Comparison of ENCODE assay signal across 17 mouse cellular contexts in genomic region chr2:34792543-34792942, GRCm38 (mm10). TPM values are rescaled to one million over a fixed set of nuclear protein-coding genes. Genes with fewer than 3 reads are reported as not detected.
DNase-seq lines count a peak whose midpoint lies in the region; ATAC-seq and TF ChIP-seq lines count a peak whose summit lies in the region.
"Not testable (repeated sequence)": the region's sequence is repeated elsewhere in the genome, so short reads cannot be mapped to it uniquely, and the experiment has no call there.
"Had no signal": no experiment of that assay in that cellular context is flagged by ENCODE, and none has a peak within 500 bp of the region (broad histone marks: within the 10 kb centered on the region; RNA-seq: fewer than 3 reads in every experiment).

No protein-coding gene starts in this region.

- not testable (repeated sequence) for H3K36me3 ChIP-seq in ES-E14 (ENCODE audit: control insufficient read depth, insufficient read depth, low read length, poor library complexity, severe bottlenecking); hindbrain, postnatal 0 days (ENCODE audit: insufficient read depth, low read length); liver, embryonic 14.5 days (replicated peaks; ENCODE audit: control insufficient read depth, insufficient read depth, low read depth); lung, postnatal 0 days (ENCODE audit: insufficient read depth, low read length)
- H3K36me3 ChIP-seq in forebrain, postnatal 0 days (ENCODE audit: insufficient read depth) = peaks cover 14% of the 10 kb centered on the region

- not testable (repeated sequence) for H3K27ac ChIP-seq in ES-E14 (ENCODE audit: insufficient read depth, low read depth, low read length, poor library complexity, severe bottlenecking); forebrain, postnatal 0 days (ENCODE audit: low read depth, low read length); hindbrain, postnatal 0 days; layer of hippocampus, adult 2 months; liver, embryonic 14.5 days; lung, postnatal 0 days (ENCODE audit: low read length)

- H3K4me2 ChIP-seq in forebrain, postnatal 0 days (ENCODE audit: low read depth); hindbrain, postnatal 0 days (ENCODE audit: low read depth, low read length); liver, embryonic 14.5 days (ENCODE audit: low read depth); lung, postnatal 0 days (replicated peaks; ENCODE audit: low read depth, low read length): not testable (repeated sequence)

- H3K4me3 ChIP-seq in ES-E14 (ENCODE audit: insufficient read depth in 1 of 2, low read depth in 1 of 2, low read length in 2 of 2, poor library complexity in 1 of 2, severe bottlenecking in 1 of 2); forebrain, postnatal 0 days (ENCODE audit: low read depth, low read length); hindbrain, postnatal 0 days (ENCODE audit: low read length); layer of hippocampus, adult 2 months; liver, embryonic 14.5 days (ENCODE audit: insufficient read depth in 1 of 2, low read depth in 2 of 2, low read length in 2 of 2); lung, postnatal 0 days (ENCODE audit: low read depth, low read length): not testable (repeated sequence)

- not testable (repeated sequence) for H3K9me3 ChIP-seq in ES-E14 (ENCODE audit: control insufficient read depth, insufficient read depth, low read depth, low read length); forebrain, postnatal 0 days (ENCODE audit: low read length); hindbrain, postnatal 0 days (ENCODE audit: low read length); liver, embryonic 14.5 days (ENCODE audit: control insufficient read depth, low read length); lung, postnatal 0 days (ENCODE audit: low read length)

- H3K9ac ChIP-seq in ES-E14 (ENCODE audit: insufficient read depth, low read depth, low read length, poor library complexity, severe bottlenecking); forebrain, postnatal 0 days; hindbrain, postnatal 0 days (replicated peaks; ENCODE audit: low read length); liver, embryonic 14.5 days (replicated peaks); lung, postnatal 0 days (replicated peaks; ENCODE audit: low read depth): not testable (repeated sequence)

- TF ChIP-seq CTCF in forebrain, postnatal 0 days (IDR thresholded peaks at IDR 0.05; ENCODE audit: low read depth) = 0 out of 2 replicates have a peak, but pooled peaks have one; percentile 2
- 0 out of 2 replicates have a peak, but pooled peaks have one; percentile 14 for TF ChIP-seq CTCF in hindbrain, postnatal 0 days (IDR thresholded peaks at IDR 0.05; ENCODE audit: low read depth)
- peak; percentile 49 for TF ChIP-seq CTCF in layer of hippocampus, adult 2 months (conservative IDR thresholded peaks at IDR 0.05)
- peak; percentile 25; the same call in 1 of the 2 replicates for TF ChIP-seq CTCF in liver, embryonic 14.5 days (IDR thresholded peaks at IDR 0.05; ENCODE audit: low read depth)
- peak; percentile 15; the same call in 1 of the 2 replicates for TF ChIP-seq CTCF in lung, postnatal 0 days (IDR thresholded peaks at IDR 0.05)

- WGBS in forebrain, postnatal 0 days = 96% methylated on average over 2 of the region's 2 CpGs
- WGBS in hindbrain, postnatal 0 days = 89% methylated on average over 2 of the region's 2 CpGs
- 76% methylated on average over 2 of the region's 2 CpGs for WGBS in liver, embryonic 14.5 days (ENCODE audit: insufficient replicate concordance)
- WGBS in lung, postnatal 0 days = 75% methylated on average over 2 of the region's 2 CpGs

- not testable (repeated sequence) for H3K27me3 ChIP-seq in forebrain, postnatal 0 days (ENCODE audit: insufficient read depth, low read length); hindbrain, postnatal 0 days (ENCODE audit: insufficient read depth, low read length); liver, embryonic 14.5 days (ENCODE audit: control insufficient read depth, insufficient read depth, low read length); lung, postnatal 0 days (replicated peaks; ENCODE audit: insufficient read depth, low read length)

- not testable (repeated sequence) for H3K4me1 ChIP-seq in ES-E14 (ENCODE audit: control insufficient read depth in 2 of 2, insufficient read depth in 2 of 2, low read length in 2 of 2, poor library complexity in 1 of 2); forebrain, postnatal 0 days (ENCODE audit: insufficient read depth); hindbrain, postnatal 0 days (ENCODE audit: insufficient read depth, low read length); liver, embryonic 14.5 days (replicated peaks; ENCODE audit: control insufficient read depth in 2 of 2, insufficient read depth in 2 of 2, low read length in 1 of 2); lung, postnatal 0 days (ENCODE audit: insufficient read depth, low read depth, low read length)

- not testable (repeated sequence) for DNase-seq in ES-E14 (ENCODE audit: low read depth, low spot score); forebrain, postnatal 0 days; hindbrain, postnatal 0 days (ENCODE audit: low spot score); layer of hippocampus, adult 2 months (ENCODE audit: low spot score in 2 of 2); liver, embryonic 14.5 days (ENCODE audit: low read depth in 3 of 3, low spot score in 3 of 3); lung, postnatal 0 days (ENCODE audit: low spot score)

- in situ Hi-C loops in ES-E14 (cut with MboI; ENCODE audit: low sequenced_read_pairs in 2 of 2, unreplicated experiment in 2 of 2) = not testable (repeated sequence)

- not testable (repeated sequence) for ATAC-seq in forebrain, postnatal 0 days; hindbrain, postnatal 0 days; liver, embryonic 14.5 days (ENCODE audit: insufficient read depth); lung, postnatal 0 days

- not testable (repeated sequence) for TF ChIP-seq EP300 in liver, embryonic 14.5 days (IDR thresholded peaks at IDR 0.05; ENCODE audit: low read depth); lung, postnatal 0 days (IDR thresholded peaks at IDR 0.05)

RNA-seq across cellular contexts. Expression of gene Rabepk, which starts 7.2 kb away (rescaled TPM):
- 32.7 and 34.7 TPM in 2 replicates for total RNA-seq in ES-E14 (2012; rRNA removed)
- total RNA-seq in forebrain, postnatal 0 days (2014; rRNA removed) = 15.6 and 19.4 TPM in 2 replicates
- 26.1 and 27.3 TPM in 2 replicates for polyA plus RNA-seq in forebrain, postnatal 0 days (2015; fragmentation: Nextera tagmentation; extraction: Ambion mirVana)
- 15.8 and 19.0 TPM in 2 replicates for total RNA-seq in hindbrain, postnatal 0 days (2014; rRNA removed)
- 28.2 and 28.8 TPM in 2 replicates for polyA plus RNA-seq in hindbrain, postnatal 0 days (2015; fragmentation: Nextera tagmentation; extraction: Ambion mirVana)
- 10 to 100 TPM; 27.8 to 33.7 TPM for total RNA-seq in layer of hippocampus, adult 2 months (2021)
- polyA plus RNA-seq in liver, embryonic 14.5 days (2012; rRNA removed) = 12.3 and 15.3 TPM in 2 replicates
- polyA plus RNA-seq in liver, embryonic 14.5 days (2014; fragmentation: Nextera tagmentation; extraction: Ambion mirVana) = 25.5 and 25.6 TPM in 2 replicates
- polyA plus RNA-seq in lung, postnatal 0 days (2015; fragmentation: Nextera tagmentation; extraction: Ambion mirVana) = 18.5 and 19.6 TPM in 2 replicates

RNA-seq across cellular contexts. Expression of gene Hspa5, which starts 20.8 kb away (rescaled TPM):
- 1,484 and 1,772 TPM in 2 replicates for total RNA-seq in ES-E14 (2012; rRNA removed)
- total RNA-seq in forebrain, postnatal 0 days (2014; rRNA removed) = 243 and 295 TPM in 2 replicates
- 292 and 294 TPM in 2 replicates for polyA plus RNA-seq in forebrain, postnatal 0 days (2015; fragmentation: Nextera tagmentation; extraction: Ambion mirVana)
- total RNA-seq in hindbrain, postnatal 0 days (2014; rRNA removed) = 148 and 186 TPM in 2 replicates
- 321 and 322 TPM in 2 replicates for polyA plus RNA-seq in hindbrain, postnatal 0 days (2015; fragmentation: Nextera tagmentation; extraction: Ambion mirVana)
- total RNA-seq in layer of hippocampus, adult 2 months (2021) = 100 to 1,000 TPM; 277 to 315 TPM
- polyA plus RNA-seq in liver, embryonic 14.5 days (2012; rRNA removed) = 74.0 and 253 TPM in 2 replicates
- 461 and 479 TPM in 2 replicates for polyA plus RNA-seq in liver, embryonic 14.5 days (2014; fragmentation: Nextera tagmentation; extraction: Ambion mirVana)
- 372 and 523 TPM in 2 replicates for polyA plus RNA-seq in lung, postnatal 0 days (2015; fragmentation: Nextera tagmentation; extraction: Ambion mirVana)

RNA-seq across cellular contexts. Expression of gene Fbxw2, which starts 33.6 kb away (rescaled TPM):
- 50.9 and 57.2 TPM in 2 replicates for total RNA-seq in ES-E14 (2012; rRNA removed)
- 130 and 140 TPM in 2 replicates for total RNA-seq in forebrain, postnatal 0 days (2014; rRNA removed)
- polyA plus RNA-seq in forebrain, postnatal 0 days (2015; fragmentation: Nextera tagmentation; extraction: Ambion mirVana) = 111 and 120 TPM in 2 replicates
- 94.9 and 112 TPM in 2 replicates for total RNA-seq in hindbrain, postnatal 0 days (2014; rRNA removed)
- 111 and 118 TPM in 2 replicates for polyA plus RNA-seq in hindbrain, postnatal 0 days (2015; fragmentation: Nextera tagmentation; extraction: Ambion mirVana)
- 10 to 100 TPM; 78.2 to 84.0 TPM for total RNA-seq in layer of hippocampus, adult 2 months (2021)
- 26.3 and 30.8 TPM in 2 replicates for polyA plus RNA-seq in liver, embryonic 14.5 days (2012; rRNA removed)
- polyA plus RNA-seq in liver, embryonic 14.5 days (2014; fragmentation: Nextera tagmentation; extraction: Ambion mirVana) = 38.6 and 41.7 TPM in 2 replicates
- polyA plus RNA-seq in lung, postnatal 0 days (2015; fragmentation: Nextera tagmentation; extraction: Ambion mirVana) = 86.6 and 87.3 TPM in 2 replicates

RNA-seq across cellular contexts. Expression of gene Gapvd1, which starts 37.5 kb away (rescaled TPM):
- total RNA-seq in ES-E14 (2012; rRNA removed) = 41.1 and 47.0 TPM in 2 replicates
- 106 and 108 TPM in 2 replicates for total RNA-seq in forebrain, postnatal 0 days (2014; rRNA removed)
- polyA plus RNA-seq in forebrain, postnatal 0 days (2015; fragmentation: Nextera tagmentation; extraction: Ambion mirVana) = 59.4 and 94.1 TPM in 2 replicates
- 71.2 and 74.0 TPM in 2 replicates for total RNA-seq in hindbrain, postnatal 0 days (2014; rRNA removed)
- polyA plus RNA-seq in hindbrain, postnatal 0 days (2015; fragmentation: Nextera tagmentation; extraction: Ambion mirVana) = 79.8 and 80.8 TPM in 2 replicates
- total RNA-seq in layer of hippocampus, adult 2 months (2021) = 100 to 1,000 TPM in 1 of 2 experiments, 10 to 100 TPM in 1; 96.5 to 102 TPM
- polyA plus RNA-seq in liver, embryonic 14.5 days (2012; rRNA removed) = 20.1 and 22.9 TPM in 2 replicates
- polyA plus RNA-seq in liver, embryonic 14.5 days (2014; fragmentation: Nextera tagmentation; extraction: Ambion mirVana) = 71.8 and 76.6 TPM in 2 replicates
- polyA plus RNA-seq in lung, postnatal 0 days (2015; fragmentation: Nextera tagmentation; extraction: Ambion mirVana) = 50.1 and 58.5 TPM in 2 replicates

RNA-seq across cellular contexts. Expression of gene Gm34653, which starts 40.3 kb away (rescaled TPM):
- total RNA-seq in ES-E14 (2012; rRNA removed) = 0.53 and 0.62 TPM in 2 replicates
- total RNA-seq in forebrain, postnatal 0 days (2014; rRNA removed) = 0.08 and 0.24 TPM in 2 replicates
- polyA plus RNA-seq in forebrain, postnatal 0 days (2015; fragmentation: Nextera tagmentation; extraction: Ambion mirVana) = 0.15 TPM in 1 of 2 replicates, not detected in the other
- 0.16 TPM in 1 of 2 replicates, not detected in the other for total RNA-seq in hindbrain, postnatal 0 days (2014; rRNA removed)
- 0.09 TPM in 1 of 2 replicates, not detected in the other for polyA plus RNA-seq in hindbrain, postnatal 0 days (2015; fragmentation: Nextera tagmentation; extraction: Ambion mirVana)
- not detected for total RNA-seq in layer of hippocampus, adult 2 months (2021)
- 0.02 TPM in 1 of 2 replicates, not detected in the other for polyA plus RNA-seq in liver, embryonic 14.5 days (2012; rRNA removed)
- polyA plus RNA-seq in liver, embryonic 14.5 days (2014; fragmentation: Nextera tagmentation; extraction: Ambion mirVana) = not detected in 2 replicates
- not detected in 2 replicates for polyA plus RNA-seq in lung, postnatal 0 days (2015; fragmentation: Nextera tagmentation; extraction: Ambion mirVana)
- total RNA-seq: adrenal gland, adult 18-20 months; adrenal gland, postnatal 14 days; adrenal gland, postnatal 36 days had no signal
- polyA plus RNA-seq: activated CD4-positive, CD25-positive, alpha-beta regulatory T cell, adult 4 months; cerebellum, adult 2 months; cortical plate, adult 2 months; embryonic facial prominence, embryonic 12.5 days; embryonic facial prominence, embryonic 14.5 days; forebrain, embryonic 11.5 days; forebrain, embryonic 13.5 days; forebrain, embryonic 15.5 days had no signal
